Mouse (Mus musculus): Measurements from ENCODE around the gene Vkorc1.

DNA sequence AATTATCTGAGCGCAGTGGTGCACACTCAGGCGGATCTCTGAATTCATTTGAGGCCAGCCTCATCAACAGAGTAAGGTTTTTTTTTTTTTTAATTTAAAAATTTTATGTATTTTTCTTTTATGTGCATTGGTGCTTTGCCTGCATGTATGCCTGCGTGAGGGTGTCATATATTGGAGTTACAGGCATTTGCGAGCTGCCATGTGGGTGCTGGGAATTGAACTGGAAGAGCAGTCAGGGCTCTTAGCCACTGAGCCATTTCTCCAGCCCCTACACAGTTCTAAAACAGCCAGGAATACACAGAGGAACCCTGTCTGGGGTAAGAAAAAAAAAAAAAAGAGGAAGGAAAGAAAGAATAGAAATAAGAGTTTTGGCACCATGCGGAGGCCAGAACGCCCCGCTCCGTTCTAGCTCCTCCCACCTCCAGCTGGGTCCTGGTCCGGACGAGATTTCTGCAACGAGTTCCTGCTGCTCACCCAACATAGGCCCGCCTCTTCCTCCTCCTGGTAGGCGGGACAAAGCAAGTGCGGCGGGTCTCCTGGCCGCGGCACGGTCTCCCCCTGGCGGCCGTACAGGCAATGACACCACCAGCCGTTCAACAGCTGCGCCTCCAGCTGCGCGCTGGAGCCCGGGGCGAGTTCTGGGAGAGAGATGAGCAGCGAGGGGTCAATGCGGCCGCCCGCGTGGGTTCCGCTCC lies 39.8 kb upstream of the Vkorc1 start:
- TF ChIP-seq POLR2A (IDR thresholded peaks at IDR 0.05; ENCODE audit: borderline replicate concordance, low read depth, low read length) (no peak), CTCF (IDR thresholded peaks at IDR 0.05; ENCODE audit: low read depth, low read length) (peak; percentile 49)

All from bone marrow macrophage, adult 2 months (primary cell).